Mouse (Mus musculus) testis, adult 2 months (tissue): ENCODE results near the gene Ddost.

ENCODE experiments used
- CTCF ChIP-seq: fragments of 200-500 bp; IDR thresholded peaks from 2 replicates; pipeline ENCODE4 v1.5.1; 2012; ENCODE audit warnings: low read depth, mild to moderate bottlenecking, inconsistent platforms, low read length, moderate library complexity; ENCODE audit not compliant: control insufficient read depth, insufficient read depth, insufficient replicate concordance
- POLR2A ChIP-seq: fragments of 200-500 bp; IDR thresholded peaks from 2 replicates; pipeline ENCODE4 v1.6.1; 2012; ENCODE audit warnings: low read depth, mild to moderate bottlenecking, inconsistent platforms, low read length, moderate library complexity; ENCODE audit not compliant: control insufficient read depth

DNA sequence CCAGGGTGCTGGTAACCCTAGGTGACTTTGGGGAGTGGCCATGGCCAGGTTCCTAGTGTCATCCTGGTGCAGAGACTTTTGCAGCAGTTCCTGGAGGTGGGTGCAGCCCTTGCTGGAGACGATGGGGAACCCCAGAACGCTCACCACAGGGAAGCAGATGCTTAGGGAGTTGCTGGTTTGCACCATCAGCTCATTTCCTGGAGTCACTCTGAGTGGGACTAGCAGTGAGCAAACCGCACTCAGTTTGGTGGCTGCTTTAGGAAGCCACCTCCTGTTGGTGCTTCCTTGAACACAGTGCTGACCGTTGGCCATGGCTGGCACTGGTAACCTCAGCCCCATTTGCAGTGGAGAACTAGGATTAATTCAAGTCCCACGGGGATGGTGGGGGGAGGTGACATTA is 45.0 kb upstream of the Ddost start:
- TF ChIP-seq POLR2A (no peak), CTCF (no peak)
